Mouse (Mus musculus) heart, embryonic 14.5 days (tissue): Measurements from ENCODE around the gene Grik2. TPM values are rescaled to one million over a fixed set of nuclear protein-coding genes. Genes with fewer than 3 reads are reported as not detected.

Source experiments
- ATAC-seq: fragments of 200-750 bp; cut with Nextera tagmentation; 2 replicates; pipeline ENCODE4 v1.8.0; 2017; ENCODE audit warnings: low read depth, moderate TSS enrichment; ENCODE audit not compliant: insufficient number of reproducible peaks, insufficient read depth, low FRiP score
- H3K27ac ChIP-seq, 2 experiments: fragments of 200-500 bp in 1 of 2; fragments of 300-500 bp in 1 of 2; sonication (generic) in 1 of 2; replicated peaks in 1 of 2; 2 replicates each; pipeline ENCODE4 v1.5.1; 2012 to 2014; ENCODE audit warnings: low read depth in 2 of 2, low read length in 2 of 2, control low read depth in 1 of 2, mild to moderate bottlenecking in 1 of 2, mixed read lengths in 1 of 2; ENCODE audit not compliant: control insufficient read depth in 1 of 2, insufficient read depth in 1 of 2
- H3K27me3 ChIP-seq: fragments of 300-500 bp; sonication (generic); 2 replicates; pipeline ENCODE4 v1.6.1; 2014; ENCODE audit warnings: mild to moderate bottlenecking, low read length, control low read depth; ENCODE audit not compliant: control insufficient read depth, insufficient read depth
- H3K36me3 ChIP-seq: fragments of 300-500 bp; sonication (generic); 2 replicates; pipeline ENCODE4 v1.6.1; 2014; ENCODE audit warnings: mild to moderate bottlenecking, control low read depth, low read length, mixed read lengths; ENCODE audit not compliant: control insufficient read depth, insufficient read depth
- H3K4me1 ChIP-seq, 2 experiments: fragments of 200-500 bp in 1 of 2; fragments of 300-500 bp in 1 of 2; sonication (generic) in 1 of 2; 2 replicates each; pipeline ENCODE4 v1.6.1; 2012 to 2014; ENCODE audit warnings: low read length in 2 of 2, control low read depth in 1 of 2, mixed read lengths in 1 of 2; ENCODE audit not compliant: control insufficient read depth in 2 of 2, insufficient read depth in 2 of 2
- H3K4me2 ChIP-seq: fragments of 300-500 bp; sonication (generic); 2 replicates; pipeline ENCODE4 v1.6.1; 2014; ENCODE audit warnings: mild to moderate bottlenecking, low read length
- H3K4me3 ChIP-seq, 2 experiments: fragments of 200-500 bp in 1 of 2; fragments of 300-500 bp in 1 of 2; sonication (generic) in 1 of 2; 2 replicates each; pipeline ENCODE4 v1.5.1; 2012 to 2014; ENCODE audit warnings: low read length in 2 of 2, mild to moderate bottlenecking in 2 of 2, control low read depth in 1 of 2, low read depth in 1 of 2, moderate library complexity in 1 of 2; ENCODE audit not compliant: control insufficient read depth in 1 of 2, insufficient read depth in 1 of 2
- H3K9ac ChIP-seq: fragments of 300-500 bp; sonication (generic); 2 replicates; pipeline ENCODE4 v1.6.1; 2014; ENCODE audit warnings: mild to moderate bottlenecking, low read length
- H3K9me3 ChIP-seq: fragments of 300-500 bp; sonication (generic); 2 replicates; pipeline ENCODE4 v1.6.1; 2016; ENCODE audit warnings: low read length, control low read depth; ENCODE audit not compliant: control insufficient read depth
- WGBS: fragments of 180-500 bp; shearing (Covaris S2); extraction: QIAGEN DNeasy Blood & Tissue Kit; methylation state at CpG from one replicate; pipeline ENCODE4 v1.1.7; 2014; 5-methylcytosine and 5-hydroxymethylcytosine counted together
- polyA plus RNA-seq: library from polyadenylated mRNA; unstranded; fragments of >200 nt; fragmentation: Nextera tagmentation; extraction: Ambion mirVana; gene quantifications from 2 replicates; pipeline ENCODE4 v1.2.1, GENCODE M21; 2014

The Grik2 gene
- polyA plus RNA-seq: 1.5 and 1.9 TPM in 2 replicates

DNA sequence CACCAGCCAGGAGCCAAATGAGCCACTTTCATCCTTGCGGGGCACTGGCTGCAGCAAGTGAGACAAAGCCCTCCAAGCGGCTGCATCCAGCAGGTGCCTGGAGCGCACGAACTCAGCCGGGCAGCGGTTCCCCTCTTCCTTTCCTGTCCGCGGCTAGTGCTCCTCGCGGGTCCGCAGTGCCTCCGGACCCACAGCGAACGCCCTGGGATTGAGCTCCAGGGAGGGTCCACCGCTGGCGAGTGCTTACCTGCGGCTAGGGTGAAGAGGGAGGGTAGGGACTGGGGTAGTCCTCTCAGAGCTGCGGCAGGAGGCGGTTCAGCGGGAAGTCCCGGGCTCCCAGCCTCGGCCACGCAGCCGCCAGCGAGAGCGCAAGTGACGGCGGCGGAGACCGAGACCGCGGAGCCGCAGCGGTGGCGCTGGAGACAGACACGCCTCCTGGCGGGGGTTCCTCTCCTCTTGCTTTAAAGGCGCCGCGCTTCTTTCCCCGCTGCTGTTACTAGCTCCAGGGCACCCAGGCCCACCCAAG is at the start of gene Grik2:
Grik2 (minus strand) TSS at position 386 of the 526 bp plus-strand sequence.
- WGBS: under 1% methylated on average over 38 of the region's 41 CpGs
- Histone ChIP-seq H3K27ac (no peak within 1 kb of the TSS), H3K4me3 (peak within 1 kb of the TSS; percentile 53 to 55), H3K4me2 (peak within 1 kb of the TSS; percentile 77), H3K4me1 (no peaks in the 10 kb centered on the region; a peak in 2 of 4 replicates), H3K36me3 (no peaks in the 10 kb centered on the region), H3K9me3 (no peaks in the 10 kb centered on the region), H3K9ac (peak within 1 kb of the TSS; percentile 1; the same call in 1 of the 2 replicates), H3K27me3 (peaks cover 20% of the 10 kb centered on the region)
- peak; percentile 47 for ATAC-seq

DNA sequence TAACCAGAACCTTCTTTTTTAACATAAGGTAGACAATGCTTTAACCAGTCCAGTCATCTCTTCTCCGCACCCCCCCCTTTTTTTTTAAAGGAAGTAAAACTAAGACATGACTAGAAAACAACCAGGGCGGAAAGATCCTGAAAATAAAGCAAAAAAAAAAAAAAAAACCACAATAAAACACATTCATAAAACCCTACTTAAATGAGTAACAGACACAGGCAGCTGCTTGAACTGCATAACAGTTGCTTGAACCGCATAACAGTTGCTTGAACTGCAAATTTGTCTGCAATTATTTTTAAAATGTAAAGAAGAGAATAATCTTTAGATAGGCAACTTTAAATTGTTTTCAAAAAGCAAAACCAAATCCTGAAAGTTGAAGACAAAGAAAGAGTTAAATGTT is 45.8 kb upstream of the Grik2 start:
- Histone ChIP-seq H3K9ac (no peak overlapping the region), H3K4me1 (no peaks in the 10 kb centered on the region), H3K9me3 (no peaks in the 10 kb centered on the region), H3K27me3 (no peaks in the 10 kb centered on the region), H3K36me3 (no peaks in the 10 kb centered on the region), H3K27ac (no peak overlapping the region), H3K4me2 (no peak overlapping the region), H3K4me3 (no peak overlapping the region)
- 86% methylated on average over 3 of the region's 3 CpGs for WGBS
- ATAC-seq: no peak

DNA sequence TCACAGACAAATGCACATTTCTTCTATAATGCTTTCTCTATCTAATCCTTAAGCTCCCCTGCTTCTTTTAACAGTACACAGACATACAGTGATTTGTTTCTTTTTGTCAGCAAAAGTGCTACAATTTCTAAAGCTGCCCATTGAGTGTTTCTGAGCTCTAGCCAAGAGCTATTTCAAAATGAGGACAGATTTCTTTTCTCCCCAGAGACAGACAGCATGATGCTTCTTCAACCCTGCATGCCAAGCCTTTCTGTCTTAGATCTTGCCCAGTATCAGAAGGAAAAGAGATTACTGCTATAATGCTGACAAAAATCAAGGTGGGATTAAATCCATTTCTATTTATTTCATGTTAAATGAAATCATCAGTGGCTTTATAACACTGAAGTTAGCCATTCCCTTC is 18.7 kb upstream of the Grik2 start:
- Histone ChIP-seq H3K4me2 (no peak overlapping the region), H3K4me3 (no peak overlapping the region), H3K9ac (no peak overlapping the region), H3K27me3 (no peaks in the 10 kb centered on the region), H3K27ac (no peak overlapping the region), H3K9me3 (no peaks in the 10 kb centered on the region), H3K4me1 (no peaks in the 10 kb centered on the region), H3K36me3 (no peaks in the 10 kb centered on the region)
- ATAC-seq: no peak

DNA sequence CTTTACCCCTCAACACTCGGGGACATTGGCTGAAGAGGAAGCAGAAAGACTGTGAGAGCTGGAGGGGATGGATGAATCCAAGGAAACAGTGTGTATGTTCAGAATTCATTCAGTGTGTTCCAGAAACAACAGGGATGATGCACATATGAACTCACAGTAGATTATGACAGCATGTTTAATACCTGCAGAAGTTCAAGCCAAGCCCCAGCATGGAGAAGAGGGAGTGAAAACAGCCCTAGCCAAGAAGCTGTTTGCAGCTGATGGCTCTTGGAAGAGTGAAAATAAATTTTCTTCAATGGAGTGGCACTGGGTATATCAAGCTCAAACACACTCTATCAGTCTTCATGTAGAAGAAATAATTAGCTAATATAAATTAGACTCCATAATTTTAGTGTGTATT is 12.4 kb upstream of the Grik2 start:
- Histone ChIP-seq H3K9ac (no peak overlapping the region), H3K4me2 (no peak overlapping the region), H3K4me1 (no peaks in the 10 kb centered on the region), H3K4me3 (no peak overlapping the region), H3K36me3 (no peaks in the 10 kb centered on the region), H3K27ac (no peak overlapping the region), H3K9me3 (no peaks in the 10 kb centered on the region), H3K27me3 (no peaks in the 10 kb centered on the region)
- WGBS: 83% methylated on average over 1 of the region's 1 CpGs
- no peak for ATAC-seq

DNA sequence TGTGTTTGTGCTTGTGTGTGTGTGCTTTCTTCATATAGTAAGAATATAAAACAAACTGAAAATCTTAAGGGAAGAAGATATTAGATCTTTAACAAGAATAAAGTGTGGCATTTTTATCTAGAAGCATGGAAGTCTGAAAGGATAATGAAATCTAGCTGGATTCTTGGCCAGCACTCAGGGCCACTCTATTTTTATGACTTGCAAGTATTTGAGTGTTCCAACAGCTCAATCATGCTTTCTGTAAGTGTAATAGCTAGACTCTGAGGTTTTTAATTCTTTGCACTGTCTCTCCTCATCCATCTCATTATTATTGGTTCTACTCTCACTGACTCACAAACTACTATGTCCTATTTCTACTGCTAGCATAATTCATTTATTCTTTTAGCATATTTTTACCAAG is 5.6 kb upstream of the Grik2 start:
- H3K36me3 ChIP-seq: no peaks in the 10 kb centered on the region
- no peaks in the 10 kb centered on the region for H3K4me1 ChIP-seq
- no peak overlapping the region for H3K27ac ChIP-seq
- ATAC-seq: no peak
- no peaks in the 10 kb centered on the region for H3K9me3 ChIP-seq
- peaks cover 2% of the 10 kb centered on the region; the same call in 1 of the 2 replicates for H3K27me3 ChIP-seq
- no peak overlapping the region for H3K9ac ChIP-seq
- H3K4me3 ChIP-seq: no peak overlapping the region
- no peak overlapping the region for H3K4me2 ChIP-seq

DNA sequence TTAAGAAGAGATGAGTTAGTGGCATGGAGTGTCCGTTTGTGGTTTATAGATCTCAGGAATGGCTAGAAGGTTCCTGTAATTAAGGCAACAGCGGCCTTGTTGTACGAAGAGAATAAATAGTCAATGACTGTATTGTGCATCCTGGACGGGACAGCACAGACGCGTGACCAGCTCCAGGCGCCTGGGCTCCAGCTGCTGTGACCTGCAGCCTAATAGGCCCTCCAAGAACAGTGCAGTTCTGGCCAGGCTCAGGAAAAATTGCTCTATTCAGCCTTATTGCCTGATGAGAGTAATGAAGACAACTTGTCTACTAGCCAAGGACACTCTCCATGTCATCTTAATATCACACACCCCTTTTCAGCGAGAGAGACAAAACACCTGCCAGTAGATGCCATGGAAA is 1.8 kb upstream of the Grik2 start:
- no peak for ATAC-seq
- Histone ChIP-seq H3K27me3 (peaks cover 20% of the 10 kb centered on the region), H3K9me3 (no peaks in the 10 kb centered on the region), H3K4me3 (no peak overlapping the region), H3K4me2 (no peak overlapping the region), H3K27ac (no peak overlapping the region), H3K9ac (no peak overlapping the region), H3K36me3 (no peaks in the 10 kb centered on the region), H3K4me1 (no peaks in the 10 kb centered on the region; a peak in 1 of 4 replicates)
- WGBS: 63% methylated on average over 8 of the region's 8 CpGs

DNA sequence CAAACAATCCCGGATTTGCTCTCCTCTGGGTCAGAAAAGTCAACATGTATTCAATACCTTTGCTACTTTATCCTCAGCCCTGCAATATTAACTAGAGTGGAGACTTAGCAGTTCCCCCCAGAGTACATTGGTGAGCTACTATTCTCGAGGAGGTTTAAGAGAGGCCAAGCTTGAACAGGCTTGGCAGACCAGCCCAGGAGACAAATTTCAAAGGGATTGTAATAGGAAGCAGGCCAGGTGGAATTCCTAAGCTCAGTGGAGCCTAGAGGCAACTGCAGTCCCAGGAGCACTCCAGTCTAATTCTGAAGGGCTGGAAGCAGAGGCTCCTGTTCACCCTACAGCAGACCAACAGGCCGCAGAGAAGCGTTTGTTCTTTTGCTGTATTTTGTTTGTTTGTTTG is 1.1 kb upstream of the Grik2 start:
- H3K4me3 ChIP-seq: no peak overlapping the region
- H3K4me1 ChIP-seq: no peaks in the 10 kb centered on the region; a peak in 1 of 4 replicates
- no peaks in the 10 kb centered on the region for H3K9me3 ChIP-seq
- no peak overlapping the region for H3K9ac ChIP-seq
- no peaks in the 10 kb centered on the region for H3K36me3 ChIP-seq
- H3K27me3 ChIP-seq: peaks cover 20% of the 10 kb centered on the region
- ATAC-seq: no peak
- H3K27ac ChIP-seq: no peak overlapping the region
- no peak overlapping the region for H3K4me2 ChIP-seq
- 49% methylated on average over 4 of the region's 4 CpGs for WGBS

DNA sequence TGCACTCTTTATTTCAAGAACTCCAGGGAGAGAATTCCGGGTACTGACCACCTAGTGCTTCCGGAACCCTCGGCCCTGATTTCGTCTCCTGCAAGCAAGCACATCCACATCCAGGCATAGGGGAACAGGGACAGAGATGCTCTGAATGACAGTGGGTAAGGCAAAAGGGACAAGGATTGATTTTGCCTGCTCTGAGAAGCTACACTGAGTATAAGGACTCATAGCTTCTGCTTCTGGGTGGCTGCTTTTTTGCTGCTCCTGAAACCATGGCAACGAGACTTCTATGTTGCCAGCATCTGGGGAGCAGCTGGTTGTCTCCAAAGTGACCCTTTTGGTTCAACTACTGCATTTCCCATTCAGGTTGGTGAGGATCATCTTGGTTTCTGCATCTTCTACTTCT is 348 bp upstream of the Grik2 start:
- H3K4me1 ChIP-seq: no peaks in the 10 kb centered on the region; a peak in 1 of 4 replicates
- peak overlapping the region; percentile 53 to 55; a peak in 3 of 4 replicates for H3K4me3 ChIP-seq
- peaks cover 20% of the 10 kb centered on the region for H3K27me3 ChIP-seq
- no peaks in the 10 kb centered on the region for H3K36me3 ChIP-seq
- 13% methylated on average over 5 of the region's 5 CpGs for WGBS
- ATAC-seq: no peak
- H3K9ac ChIP-seq: no peak overlapping the region; the same call in 1 of the 2 replicates
- H3K4me2 ChIP-seq: peak overlapping the region; percentile 77
- H3K9me3 ChIP-seq: no peaks in the 10 kb centered on the region
- H3K27ac ChIP-seq: no peak overlapping the region
